Mouse (Mus musculus): ENCODE measurements around the gene Lrrc8a. TPM values are rescaled to one million over a fixed set of nuclear protein-coding genes. Genes with fewer than 3 reads are reported as not detected.

Lrrc8a gene
- polyA plus RNA-seq, 1 experiment from 2014 or later: 37.6 TPM

DNA sequence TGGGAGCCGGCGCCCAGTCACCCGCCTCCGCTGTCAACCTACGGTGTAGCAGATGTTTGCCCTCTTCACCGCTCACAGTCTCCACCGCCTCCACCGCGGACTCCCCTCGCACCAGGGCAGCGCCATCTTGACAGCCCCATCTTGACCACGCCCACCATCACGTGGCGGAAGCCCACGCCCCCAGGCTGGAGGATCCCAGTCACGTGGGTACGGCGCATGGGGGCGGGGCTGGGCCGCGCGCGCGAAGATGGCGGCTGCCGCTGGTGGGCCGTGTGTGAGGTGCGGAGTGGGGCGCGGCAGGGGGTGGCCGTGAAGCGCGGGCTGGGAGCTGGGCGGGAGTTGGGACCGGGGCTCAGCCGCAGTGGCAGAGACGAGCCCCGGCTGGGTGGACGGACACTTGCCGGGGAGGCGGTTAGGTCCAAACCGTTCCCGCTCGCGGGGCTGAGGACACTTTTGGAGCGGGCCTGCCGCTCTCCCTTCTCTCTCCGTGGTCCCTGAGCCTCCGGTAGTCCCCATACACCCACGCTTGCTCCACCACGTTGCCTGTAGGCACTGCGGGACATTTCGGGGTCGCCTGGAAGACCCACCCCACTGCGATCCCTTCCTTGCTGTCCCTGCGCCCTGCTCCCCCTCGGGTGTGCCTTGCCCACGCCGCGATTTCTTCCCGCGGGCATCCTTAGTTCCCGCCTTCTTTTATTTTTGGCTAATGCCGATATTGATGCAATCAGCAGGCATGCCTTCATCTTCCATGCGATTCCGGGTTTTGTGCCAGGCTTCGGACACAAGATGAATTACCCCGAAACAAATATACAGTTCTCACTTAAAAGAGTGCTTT lies 48.9 kb downstream of the Lrrc8a start, which contains the start of the genes Dolk and Nup188:
Gene Dolk, minus strand, starts transcription at position 143 of the 835 bp plus-strand sequence.
Gene Nup188, plus strand, starts transcription at position 206 of the 835 bp plus-strand sequence.
- Histone ChIP-seq H3K4me2 (peak within 1 kb of the TSS; percentile 98), H3K9ac (peak within 1 kb of the TSS; percentile 94), H3K36me3 (no peaks in the 10 kb centered on the region), H3K4me1 (peaks cover 20% of the 10 kb centered on the region), H3K27me3 (replicated peaks) (no peaks in the 10 kb centered on the region), H3K4me3 (replicated peaks) (peak within 1 kb of the TSS; percentile 97), H3K27ac (peak within 1 kb of the TSS; percentile 84), H3K9me3 (no peaks in the 10 kb centered on the region)
- under 1% methylated on average over 68 of the region's 68 CpGs for WGBS
- ATAC-seq (ENCODE audit: insufficient read depth, low FRiP score, low read depth): peak; percentile 91

DNA sequence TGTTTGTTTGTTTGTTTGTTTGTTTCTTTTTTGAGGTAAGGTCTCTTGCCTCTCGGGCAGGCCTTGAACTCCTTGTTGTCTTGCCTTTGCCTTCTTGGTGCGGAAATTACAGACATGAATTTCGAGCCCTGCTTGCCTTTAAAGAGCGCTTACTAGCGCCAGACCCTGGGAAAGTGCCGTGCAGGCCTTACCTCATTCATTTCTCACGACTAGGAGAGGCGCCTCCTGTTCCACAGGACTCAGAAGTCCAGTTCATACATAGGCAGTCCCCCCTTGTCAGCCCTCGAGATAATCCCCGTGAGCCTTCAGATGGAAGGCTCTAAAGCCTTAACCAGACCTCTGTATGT lies 49.5 kb downstream of the Lrrc8a start:
- ATAC-seq (ENCODE audit: insufficient read depth, low FRiP score, low read depth): no peak
- H3K27ac ChIP-seq: peak overlapping the region; percentile 84
- whole genome bisulfite sequencing: under 1% methylated on average over 10 of the region's 10 CpGs

DNA sequence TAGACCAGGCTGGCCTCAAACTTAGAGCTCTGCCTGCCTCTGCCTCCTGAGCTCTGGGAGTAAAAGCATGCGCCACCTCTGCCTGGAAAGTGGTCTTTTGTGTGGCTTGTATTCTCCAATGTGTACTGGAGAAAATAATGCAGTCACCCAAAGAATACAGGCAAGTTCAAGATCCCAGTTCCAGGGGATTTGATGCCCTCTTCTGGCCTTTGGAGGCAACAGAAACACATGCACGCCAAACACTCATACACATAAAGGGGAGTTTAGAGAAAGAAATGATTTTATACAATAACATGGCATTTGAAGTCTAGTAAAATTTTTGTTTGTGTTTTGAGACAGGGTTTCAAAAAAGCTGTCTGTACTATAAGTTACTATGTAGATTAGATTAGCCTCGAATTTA lies 62.0 kb downstream of the Lrrc8a start:
- 77% methylated on average over 3 of the region's 3 CpGs for WGBS
- H3K36me3 ChIP-seq: peaks cover 37% of the 10 kb centered on the region

More for the DNA sequence above, 49.5 kb downstream of the Lrrc8a start:
- peak overlapping the region; percentile 94; the same call in 1 of the 2 replicates for H3K9ac ChIP-seq
- no peaks in the 10 kb centered on the region for H3K9me3 ChIP-seq
- H3K4me3 ChIP-seq (replicated peaks): peak overlapping the region; percentile 97
- H3K27me3 ChIP-seq (replicated peaks): no peaks in the 10 kb centered on the region
- H3K4me1 ChIP-seq: peaks cover 20% of the 10 kb centered on the region
- H3K4me2 ChIP-seq: peak overlapping the region; percentile 64
- no peaks in the 10 kb centered on the region for H3K36me3 ChIP-seq

DNA sequence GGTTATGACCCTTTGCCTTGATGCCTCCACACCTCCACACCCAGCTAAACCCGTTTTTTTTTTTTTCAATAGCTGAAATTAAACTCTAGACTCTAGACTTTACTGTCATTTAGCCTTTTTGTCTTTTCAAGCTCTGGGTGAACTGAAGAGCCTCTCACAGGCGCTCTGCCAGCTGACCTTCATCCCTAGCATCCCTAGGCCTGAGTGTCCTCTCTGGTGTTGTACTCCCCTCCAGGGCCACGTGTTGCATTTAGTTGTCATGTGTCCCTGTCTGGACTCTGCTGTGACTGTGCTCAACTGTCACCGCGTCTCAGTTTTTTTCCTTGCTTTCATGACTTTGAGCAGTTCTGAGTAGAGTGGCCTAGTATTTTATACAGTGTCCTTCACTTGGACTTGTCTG lies 62.5 kb downstream of the Lrrc8a start:
- WGBS: 87% methylated on average over 5 of the region's 5 CpGs

More for the DNA sequence above, 62.0 kb downstream of the Lrrc8a start:
- H3K4me1 ChIP-seq: no peaks in the 10 kb centered on the region
- no peaks in the 10 kb centered on the region for H3K9me3 ChIP-seq
- no peak overlapping the region for H3K9ac ChIP-seq
- no peak overlapping the region for H3K4me2 ChIP-seq
- no peak for ATAC-seq (ENCODE audit: insufficient read depth, low FRiP score, low read depth)
- H3K27me3 ChIP-seq (replicated peaks): no peaks in the 10 kb centered on the region
- H3K4me3 ChIP-seq (replicated peaks): no peak overlapping the region
- no peak overlapping the region for H3K27ac ChIP-seq

DNA sequence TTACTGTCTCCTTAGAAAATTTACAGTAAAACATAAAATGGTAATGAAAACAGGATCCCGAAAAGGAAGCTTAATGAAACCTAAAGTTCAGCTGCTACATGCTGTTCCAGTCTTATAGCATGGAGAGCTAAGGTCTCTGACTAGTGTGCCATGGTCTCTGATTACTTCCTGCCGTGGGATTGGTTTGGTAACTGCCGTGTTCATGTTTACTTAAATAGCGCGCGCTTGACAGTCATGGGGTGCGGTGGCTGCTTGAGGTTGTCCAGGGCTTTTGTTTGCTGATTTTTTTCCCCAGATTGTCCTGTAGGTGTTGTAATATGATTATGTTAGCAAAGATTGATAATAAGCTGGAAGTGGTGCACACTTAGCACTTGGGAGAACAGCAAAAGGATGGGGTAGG lies 68.6 kb downstream of the Lrrc8a start:
- Histone ChIP-seq H3K4me3 (replicated peaks) (no peak overlapping the region), H3K4me2 (no peak overlapping the region), H3K36me3 (peaks cover 55% of the 10 kb centered on the region), H3K9me3 (no peaks in the 10 kb centered on the region), H3K4me1 (no peaks in the 10 kb centered on the region), H3K27me3 (replicated peaks) (no peaks in the 10 kb centered on the region), H3K27ac (no peak overlapping the region), H3K9ac (no peak overlapping the region)
- WGBS: 84% methylated on average over 7 of the region's 7 CpGs
- peak; percentile 75 for ATAC-seq (ENCODE audit: insufficient read depth, low FRiP score, low read depth)

More for the DNA sequence above, 62.5 kb downstream of the Lrrc8a start:
- H3K4me2 ChIP-seq: no peak overlapping the region
- no peaks in the 10 kb centered on the region for H3K9me3 ChIP-seq
- H3K4me1 ChIP-seq: no peaks in the 10 kb centered on the region
- no peak for ATAC-seq (ENCODE audit: insufficient read depth, low FRiP score, low read depth)
- H3K4me3 ChIP-seq (replicated peaks): no peak overlapping the region
- no peaks in the 10 kb centered on the region for H3K27me3 ChIP-seq (replicated peaks)
- peaks cover 40% of the 10 kb centered on the region for H3K36me3 ChIP-seq
- no peak overlapping the region for H3K9ac ChIP-seq
- H3K27ac ChIP-seq: no peak overlapping the region

DNA sequence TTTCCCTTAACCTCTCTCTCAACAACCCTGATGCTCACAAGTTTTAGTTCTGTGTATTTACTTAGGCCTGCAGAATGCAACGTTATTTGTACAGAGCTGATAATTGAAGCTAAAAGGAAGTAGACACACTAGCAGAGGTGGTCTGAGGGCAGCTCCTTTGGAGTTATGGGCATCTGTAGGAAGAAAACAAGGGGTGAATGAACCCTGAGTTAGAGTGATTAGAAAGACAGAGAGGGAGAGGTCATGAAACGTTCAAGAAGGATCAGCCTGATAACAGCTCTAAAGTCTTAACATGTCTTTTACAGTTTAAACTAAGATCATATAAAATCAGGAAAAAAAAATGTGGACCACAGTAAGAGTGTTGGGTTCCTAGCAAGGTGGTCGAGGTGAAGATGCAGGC lies 71.8 kb downstream of the Lrrc8a start:
- H3K36me3 ChIP-seq: peaks cover 67% of the 10 kb centered on the region
- no peak overlapping the region for H3K27ac ChIP-seq
- no peak overlapping the region for H3K4me3 ChIP-seq (replicated peaks)
- no peak overlapping the region for H3K4me2 ChIP-seq
- 72% methylated on average over 3 of the region's 3 CpGs for WGBS
- no peaks in the 10 kb centered on the region for H3K9me3 ChIP-seq
- H3K9ac ChIP-seq: no peak overlapping the region
- no peak for ATAC-seq (ENCODE audit: insufficient read depth, low FRiP score, low read depth)
- H3K27me3 ChIP-seq (replicated peaks): no peaks in the 10 kb centered on the region
- H3K4me1 ChIP-seq: no peaks in the 10 kb centered on the region

DNA sequence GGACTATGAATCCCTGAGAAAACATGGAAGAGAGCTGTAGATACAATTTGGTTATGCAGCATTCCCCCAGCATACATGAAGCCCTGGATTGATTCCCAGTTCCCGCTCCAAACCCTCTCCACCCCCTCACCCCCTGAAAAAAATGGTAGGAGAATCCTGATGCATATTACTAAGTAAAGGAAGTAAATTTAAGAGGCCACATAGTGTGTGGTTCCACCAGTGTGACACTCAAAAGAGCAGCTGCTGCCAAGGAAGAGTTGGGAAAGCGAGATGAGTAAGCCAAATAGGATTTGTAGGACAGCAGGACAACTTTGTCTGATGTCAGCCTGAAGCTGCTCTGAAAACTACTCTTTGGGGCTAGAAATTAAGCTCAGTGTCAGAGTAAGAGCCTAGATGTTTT lies 74.0 kb downstream of the Lrrc8a start:
- no peaks in the 10 kb centered on the region for H3K9me3 ChIP-seq
- no peaks in the 10 kb centered on the region for H3K4me1 ChIP-seq
- ATAC-seq (ENCODE audit: insufficient read depth, low FRiP score, low read depth): no peak
- no peak overlapping the region for H3K27ac ChIP-seq
- H3K4me2 ChIP-seq: no peak overlapping the region
- peaks cover 67% of the 10 kb centered on the region for H3K36me3 ChIP-seq
- no peak overlapping the region for H3K4me3 ChIP-seq (replicated peaks)
- H3K9ac ChIP-seq: no peak overlapping the region
- no peaks in the 10 kb centered on the region for H3K27me3 ChIP-seq (replicated peaks)
- WGBS: 94% methylated on average over 2 of the region's 2 CpGs

Other genes with a start within 250 kb of the Lrrc8a start
- 27.2 and 27.9 TPM in 2 replicates for gene Wdr34, start 188.8 kb upstream of the Lrrc8a start, polyA plus RNA-seq (2015; fragmentation: Nextera tagmentation; extraction: Ambion mirVana)
- gene Set, start 180.3 kb upstream of the Lrrc8a start, polyA plus RNA-seq (2015; fragmentation: Nextera tagmentation; extraction: Ambion mirVana): 426 and 452 TPM in 2 replicates
- gene Pkn3, start 160.0 kb upstream of the Lrrc8a start, polyA plus RNA-seq (2015; fragmentation: Nextera tagmentation; extraction: Ambion mirVana): 7.9 and 10.5 TPM in 2 replicates
- gene Zdhhc12, start 144.1 kb upstream of the Lrrc8a start, polyA plus RNA-seq (2015; fragmentation: Nextera tagmentation; extraction: Ambion mirVana): 46.5 and 47.1 TPM in 2 replicates
- 7.0 and 7.1 TPM in 2 replicates for gene Zer1, start 113.1 kb upstream of the Lrrc8a start, polyA plus RNA-seq (2015; fragmentation: Nextera tagmentation; extraction: Ambion mirVana)
- gene Tbc1d13, start 104.0 kb upstream of the Lrrc8a start, polyA plus RNA-seq (2015; fragmentation: Nextera tagmentation; extraction: Ambion mirVana): 6.4 and 9.1 TPM in 2 replicates
- gene Endog, start 66.2 kb upstream of the Lrrc8a start, polyA plus RNA-seq (2015; fragmentation: Nextera tagmentation; extraction: Ambion mirVana): 28.8 and 31.5 TPM in 2 replicates
- 56.7 and 62.9 TPM in 2 replicates for gene Spout1, start 59.3 kb upstream of the Lrrc8a start, polyA plus RNA-seq (2015; fragmentation: Nextera tagmentation; extraction: Ambion mirVana)
- 16.2 and 17.4 TPM in 2 replicates for gene Kyat1, start 31.9 kb upstream of the Lrrc8a start, polyA plus RNA-seq (2015; fragmentation: Nextera tagmentation; extraction: Ambion mirVana)
- 0.22 and 0.35 TPM in 2 replicates for gene Gm28035, start 2.9 kb downstream of the Lrrc8a start, polyA plus RNA-seq (2015; fragmentation: Nextera tagmentation; extraction: Ambion mirVana)
- 13.1 and 14.2 TPM in 2 replicates for gene Phyhd1, start 28.5 kb downstream of the Lrrc8a start, polyA plus RNA-seq (2015; fragmentation: Nextera tagmentation; extraction: Ambion mirVana)
- gene Gm28038, start 43.3 kb downstream of the Lrrc8a start, polyA plus RNA-seq (2015; fragmentation: Nextera tagmentation; extraction: Ambion mirVana): not detected in 2 replicates
- gene Dolk, start 48.6 kb downstream of the Lrrc8a start, polyA plus RNA-seq (2015; fragmentation: Nextera tagmentation; extraction: Ambion mirVana): 33.2 and 33.3 TPM in 2 replicates
- gene Nup188, start 48.7 kb downstream of the Lrrc8a start, polyA plus RNA-seq (2015; fragmentation: Nextera tagmentation; extraction: Ambion mirVana): 22.4 and 29.7 TPM in 2 replicates
- gene Sh3glb2, start 121.6 kb downstream of the Lrrc8a start, polyA plus RNA-seq (2015; fragmentation: Nextera tagmentation; extraction: Ambion mirVana): 92.6 and 94.6 TPM in 2 replicates
- gene Miga2, start 126.5 kb downstream of the Lrrc8a start, polyA plus RNA-seq (2015; fragmentation: Nextera tagmentation; extraction: Ambion mirVana): 20.8 and 24.3 TPM in 2 replicates
- 42.5 and 45.5 TPM in 2 replicates for gene Dolpp1, start 154.5 kb downstream of the Lrrc8a start, polyA plus RNA-seq (2015; fragmentation: Nextera tagmentation; extraction: Ambion mirVana)
- gene Crat, start 178.1 kb downstream of the Lrrc8a start, polyA plus RNA-seq (2015; fragmentation: Nextera tagmentation; extraction: Ambion mirVana): 22.2 and 24.2 TPM in 2 replicates
- gene Ptpa, start 178.3 kb downstream of the Lrrc8a start, polyA plus RNA-seq (2015; fragmentation: Nextera tagmentation; extraction: Ambion mirVana): 128 and 137 TPM in 2 replicates
- 3.2 and 3.3 TPM in 2 replicates for gene Ier5l, start 236.5 kb downstream of the Lrrc8a start, polyA plus RNA-seq (2015; fragmentation: Nextera tagmentation; extraction: Ambion mirVana)